Mouse (Mus musculus): ENCODE data around the gene Agxt.

The Agxt gene

GRCm38 (mm10) chr1:93144176-93144575 lies 9.1 kb downstream of the Agxt start:
- DNase-seq (ENCODE audit: inconsistent age in 2 of 2, low spot score in 1 of 2): no peak

DNA sequence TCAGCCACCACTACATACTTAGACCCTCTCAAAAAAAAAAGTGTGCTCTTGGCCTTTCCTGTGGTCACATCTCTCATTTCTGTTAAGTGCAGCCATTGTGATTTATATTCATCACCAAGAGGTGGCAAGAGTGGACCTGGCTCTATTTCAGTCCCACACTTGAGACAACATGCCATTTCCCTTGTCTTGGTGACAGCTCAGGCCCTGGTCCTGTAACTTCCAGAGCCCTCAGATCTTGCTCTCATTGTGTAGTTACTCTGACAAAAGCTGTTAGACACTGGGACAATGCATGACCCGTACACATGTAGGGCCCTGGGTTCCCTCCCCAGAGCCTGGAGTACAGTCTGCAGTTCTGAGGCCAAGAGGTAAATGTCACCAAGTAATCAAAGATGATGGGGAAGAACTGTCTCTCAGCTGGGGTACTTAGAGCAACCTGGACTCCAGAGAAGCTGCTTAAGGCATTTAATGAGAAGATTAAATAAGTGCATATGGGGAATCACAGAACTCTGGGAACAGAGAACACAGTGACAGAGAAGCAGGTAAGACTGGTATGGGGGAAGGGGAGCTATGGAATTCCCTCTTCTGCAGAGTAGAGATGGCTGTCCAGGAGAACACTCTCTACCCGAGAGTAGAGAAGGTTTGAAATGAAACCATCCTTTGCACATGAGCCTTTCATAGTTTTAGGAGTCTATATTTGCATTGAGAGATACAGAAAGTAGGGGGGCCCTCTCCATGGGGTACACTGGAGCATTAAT lies 16.0 kb downstream of the Agxt start:
- no peak for DNase-seq (ENCODE audit: inconsistent age in 2 of 2, low spot score in 1 of 2)

- no peak for DNase-seq (ENCODE audit: inconsistent age in 2 of 2, low spot score in 1 of 2)
These were observed 22.5 kb downstream of the Agxt start for GRCm38 (mm10) chr1:93157566-93157965.

DNA sequence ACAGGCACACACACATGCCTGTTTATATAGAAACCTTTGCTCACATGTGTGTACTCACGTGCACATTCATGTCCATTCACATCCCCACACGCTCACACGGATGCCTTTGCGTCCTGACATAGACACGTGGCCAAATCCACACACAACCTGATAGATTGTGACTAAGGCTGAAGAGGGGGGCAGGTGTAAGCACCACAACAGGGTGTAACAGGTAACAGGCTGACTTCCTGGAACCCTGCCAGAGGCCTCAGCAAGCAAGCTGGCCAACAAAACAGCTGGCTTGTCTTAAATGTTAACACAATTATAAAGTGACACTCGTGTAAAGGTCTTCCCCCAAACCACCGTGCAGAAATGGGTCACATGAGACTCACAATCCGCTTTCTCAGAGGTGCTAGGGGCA lies 23.9 kb downstream of the Agxt start:
- DNase-seq (ENCODE audit: inconsistent age in 2 of 2, low spot score in 1 of 2): no peak

DNA sequence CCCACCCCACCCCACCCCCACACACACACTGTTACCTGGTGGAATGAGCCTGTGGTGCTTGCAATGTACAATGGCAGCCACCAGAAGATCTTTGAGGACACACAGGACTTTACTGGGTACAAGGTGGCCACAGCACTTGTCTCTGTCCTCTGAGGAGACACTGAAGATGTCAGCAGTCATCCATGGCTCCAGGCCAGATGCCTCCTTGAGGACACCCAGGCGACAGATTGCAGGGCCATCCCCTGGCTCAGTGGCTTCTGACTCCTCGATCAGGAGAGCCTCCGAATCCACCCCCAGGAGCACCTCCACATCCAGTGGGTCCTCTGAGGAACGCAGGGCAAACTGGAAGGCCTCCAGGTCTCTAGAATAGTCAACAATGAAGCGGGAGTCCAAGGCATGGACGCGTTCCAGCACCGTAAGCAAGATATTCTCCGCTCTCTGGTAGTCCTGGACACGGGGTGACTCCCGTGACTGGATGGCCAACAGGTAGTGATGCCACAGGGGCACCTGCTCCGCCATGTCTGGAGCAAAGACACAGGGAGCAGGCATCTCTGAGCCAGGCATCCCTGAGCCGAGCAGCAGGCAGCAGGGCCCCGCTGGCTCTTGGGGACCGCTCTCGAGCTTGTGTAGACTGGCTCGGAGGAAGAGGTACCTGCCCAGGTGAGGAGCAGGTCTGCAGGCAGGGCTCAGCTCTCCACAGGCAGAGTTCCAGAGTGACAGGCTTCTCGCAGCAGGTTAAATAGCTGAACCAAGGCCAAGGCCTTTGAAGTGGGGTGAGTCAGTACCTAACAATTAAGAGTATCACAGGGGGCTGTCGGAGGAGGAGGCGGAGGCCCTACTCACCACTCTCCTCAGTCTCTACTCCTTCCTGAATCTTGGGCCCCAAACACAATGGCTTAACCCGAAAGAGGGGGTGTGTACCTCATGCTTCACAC lies 24.8 kb downstream of the Agxt start:
- DNase-seq (ENCODE audit: inconsistent age in 2 of 2, low spot score in 1 of 2): peak in 1 of 2 experiments; percentile 62

DNA sequence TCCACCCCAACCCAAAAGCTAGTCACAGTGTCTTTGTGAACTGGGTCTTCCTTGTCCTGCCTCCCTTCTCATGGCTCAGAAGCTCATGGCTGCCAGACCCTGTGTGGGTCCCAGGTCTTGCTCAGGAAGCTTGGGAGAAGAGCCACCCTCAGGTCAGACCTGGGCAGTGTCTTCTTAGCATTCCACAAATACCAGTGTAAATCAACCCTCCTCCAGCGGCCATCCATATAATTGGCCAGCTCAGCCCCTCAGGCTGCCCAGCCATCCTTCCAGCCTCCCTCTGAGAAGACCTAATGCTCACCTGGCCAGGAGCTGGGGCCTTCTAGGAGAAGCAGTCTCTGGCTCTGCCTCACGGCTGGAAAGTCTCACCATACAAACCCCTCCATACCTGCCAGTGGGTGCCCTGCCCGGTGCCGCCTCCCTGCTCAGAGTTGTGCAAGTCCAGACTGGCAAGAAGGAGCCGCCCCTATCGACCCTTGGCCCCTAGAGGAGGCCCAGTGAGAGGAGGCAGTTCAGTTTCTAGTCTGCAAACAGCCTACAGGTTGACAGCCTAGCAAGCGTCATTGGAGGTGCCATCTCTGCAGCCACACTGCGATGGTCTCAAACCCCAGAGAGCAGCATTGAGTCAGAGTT lies 25.6 kb downstream of the Agxt start, which contains the start of gene 2310007B03Rik:
Gene 2310007B03Rik (minus strand): TSS at position 448 of the 633 bp plus-strand sequence.
- DNase-seq (ENCODE audit: inconsistent age in 2 of 2, low spot score in 1 of 2): no peak

GRCm38 (mm10) chr1:93161350-93161749 lies 26.3 kb downstream of the Agxt start:
- DNase-seq (ENCODE audit: inconsistent age in 2 of 2, low spot score in 1 of 2): no peak

DNA sequence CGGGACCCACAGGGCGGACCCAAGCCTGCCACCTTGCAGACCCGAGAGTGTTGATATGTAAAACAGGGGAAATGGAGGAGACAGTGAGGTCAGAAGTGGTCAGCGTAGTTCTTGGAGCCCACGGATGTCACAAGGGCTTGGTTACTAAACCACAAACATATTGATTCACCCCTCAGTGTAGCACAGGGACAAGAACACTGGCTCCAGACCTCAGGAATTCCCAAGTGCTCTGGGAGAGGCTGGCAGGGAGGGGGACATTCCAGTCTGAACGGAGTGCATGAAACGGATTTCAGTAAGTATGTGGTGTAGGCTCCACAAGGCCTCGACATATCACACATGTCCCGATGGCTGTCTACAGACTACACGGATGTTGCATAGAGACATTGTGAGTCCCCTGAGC lies 26.9 kb downstream of the Agxt start:
- DNase-seq (ENCODE audit: inconsistent age in 2 of 2, low spot score in 1 of 2): no peak

DNA sequence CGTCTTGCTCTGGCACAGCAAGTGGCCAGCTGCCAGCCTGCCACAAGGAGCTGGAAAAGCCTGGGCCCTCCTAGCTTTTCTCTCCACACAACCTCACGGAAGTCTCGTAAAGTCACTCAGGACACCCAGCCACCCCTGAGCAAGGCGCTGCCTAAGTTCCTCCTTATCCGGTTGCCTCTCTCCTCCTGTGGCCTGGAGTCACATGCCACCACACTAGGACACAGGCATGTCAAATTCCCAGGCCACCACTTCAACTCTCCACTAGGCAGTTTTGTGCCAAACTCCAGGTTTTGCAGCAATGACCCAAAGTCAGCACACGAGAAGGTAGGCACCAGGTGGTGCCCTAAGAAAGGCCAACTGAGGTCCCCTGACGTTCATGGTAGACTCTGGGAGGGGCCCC lies 27.5 kb downstream of the Agxt start:
- no peak for DNase-seq (ENCODE audit: inconsistent age in 2 of 2, low spot score in 1 of 2)

- DNase-seq (ENCODE audit: inconsistent age in 2 of 2, low spot score in 1 of 2): no peak
These were observed 30.4 kb downstream of the Agxt start for GRCm38 (mm10) chr1:93165447-93165846.

DNA sequence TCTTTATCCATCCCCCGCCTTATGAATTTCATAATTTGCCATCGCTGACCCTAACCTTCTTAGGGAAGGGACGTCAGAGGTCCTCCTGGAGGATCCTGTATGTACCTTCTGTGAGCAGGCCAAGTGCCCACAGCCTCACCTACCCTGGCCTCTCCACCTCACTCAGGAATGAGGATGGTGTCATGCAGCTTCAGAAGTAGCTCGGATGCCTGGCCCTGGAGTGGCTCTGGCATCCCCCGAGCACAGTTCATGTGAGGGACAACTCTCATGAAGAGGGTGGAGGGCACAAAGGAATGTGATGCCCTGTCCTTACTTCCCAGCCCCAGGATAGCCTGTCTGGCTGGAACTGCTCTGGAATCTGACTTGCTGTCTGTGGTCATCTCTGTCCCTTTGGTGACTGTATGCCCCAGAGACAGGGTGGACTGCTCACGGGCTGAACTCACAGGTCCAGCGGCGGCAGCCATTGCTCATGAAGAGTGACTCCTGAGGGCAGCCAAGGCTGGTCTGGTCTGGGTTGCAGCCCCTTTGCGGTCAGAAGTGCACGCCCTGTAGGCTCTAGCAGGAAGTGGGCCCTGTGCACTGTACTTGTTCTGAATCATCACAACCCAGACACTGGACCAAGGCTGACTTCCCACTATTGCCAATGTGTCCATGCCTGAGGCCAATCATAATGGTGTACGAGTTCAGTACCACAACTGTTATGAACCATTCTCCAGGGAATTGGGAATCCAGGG lies 31.5 kb downstream of the Agxt start:
- DNase-seq (ENCODE audit: inconsistent age in 2 of 2, low spot score in 1 of 2): no peak

- DNase-seq (ENCODE audit: inconsistent age in 2 of 2, low spot score in 1 of 2): no peak
These were observed 33.3 kb downstream of the Agxt start, which contains the start of gene Crocc2 for GRCm38 (mm10) chr1:93168295-93168775. Gene Crocc2, plus strand, starts transcription at chr1:93168725.

DNA sequence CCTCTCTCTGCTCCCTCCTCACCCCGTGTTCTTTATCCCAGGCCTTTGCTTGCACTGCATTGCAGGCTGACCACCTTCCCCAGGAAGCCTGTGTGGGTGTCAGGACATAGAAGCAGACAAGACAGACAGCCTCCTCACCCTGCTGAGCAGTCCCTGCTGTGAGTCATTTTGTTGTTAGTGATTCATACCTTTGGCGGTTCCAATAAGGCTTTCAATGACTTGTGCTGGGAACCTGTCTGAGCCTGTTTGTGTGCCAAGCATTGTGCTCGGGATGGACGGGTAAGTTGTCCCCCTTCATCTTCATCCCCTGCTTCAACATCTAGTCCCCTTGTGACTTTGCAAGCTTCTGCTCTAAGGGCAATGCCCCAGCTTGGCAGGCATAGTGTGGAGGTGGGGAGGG lies 38.6 kb downstream of the Agxt start:
- peak in 1 of 2 experiments; percentile 72 for DNase-seq (ENCODE audit: inconsistent age in 2 of 2, low spot score in 1 of 2)

GRCm38 (mm10) chr1:93174399-93174798 lies 39.4 kb downstream of the Agxt start:
- DNase-seq (ENCODE audit: inconsistent age in 2 of 2, low spot score in 1 of 2): peak; percentile 60 to 91

- DNase-seq (ENCODE audit: inconsistent age in 2 of 2, low spot score in 1 of 2): no peak
These were observed 40.8 kb downstream of the Agxt start for GRCm38 (mm10) chr1:93175849-93176248.

DNA sequence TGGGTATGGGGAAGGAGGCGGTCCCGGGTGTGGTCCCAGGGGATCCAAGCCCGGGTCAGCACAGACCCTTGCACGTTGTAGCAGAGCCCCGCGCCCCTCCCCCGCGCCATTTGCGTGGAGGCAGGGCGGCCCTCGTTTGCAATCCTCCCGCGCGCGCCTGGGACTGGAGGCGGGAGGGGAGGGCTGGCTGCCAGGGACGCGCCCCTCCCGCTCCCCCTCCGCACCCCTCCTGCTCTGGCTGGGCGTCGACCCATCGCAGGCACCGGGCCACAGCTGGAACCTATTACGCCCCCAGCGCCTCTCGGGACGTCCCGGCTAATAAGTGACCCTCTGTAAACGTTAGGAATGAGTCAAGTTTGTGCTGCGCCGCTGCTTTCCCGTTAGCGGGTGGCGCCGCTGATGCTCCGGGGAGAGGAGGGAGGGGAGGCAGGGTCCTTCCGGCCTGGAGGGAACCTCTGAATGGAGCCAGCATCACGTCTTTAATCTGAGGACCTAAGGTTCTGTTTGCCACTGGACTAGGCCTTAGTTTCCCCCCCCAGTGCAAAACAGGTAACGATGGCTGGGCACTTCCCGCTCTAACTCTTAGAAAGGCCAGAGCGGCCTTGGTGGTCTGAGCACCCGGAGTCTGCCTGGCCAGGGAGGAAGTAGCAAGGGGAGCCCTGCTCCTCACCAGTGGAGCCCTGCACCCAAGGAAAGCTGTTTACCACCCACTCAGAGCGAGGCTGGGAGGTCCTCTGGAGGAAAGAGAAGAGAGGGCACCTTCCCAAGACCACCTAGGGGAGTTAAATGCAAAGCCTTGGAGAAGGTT lies 41.7 kb downstream of the Agxt start:
- DNase-seq (ENCODE audit: inconsistent age in 2 of 2, low spot score in 1 of 2): peak; percentile 41 to 69

DNA sequence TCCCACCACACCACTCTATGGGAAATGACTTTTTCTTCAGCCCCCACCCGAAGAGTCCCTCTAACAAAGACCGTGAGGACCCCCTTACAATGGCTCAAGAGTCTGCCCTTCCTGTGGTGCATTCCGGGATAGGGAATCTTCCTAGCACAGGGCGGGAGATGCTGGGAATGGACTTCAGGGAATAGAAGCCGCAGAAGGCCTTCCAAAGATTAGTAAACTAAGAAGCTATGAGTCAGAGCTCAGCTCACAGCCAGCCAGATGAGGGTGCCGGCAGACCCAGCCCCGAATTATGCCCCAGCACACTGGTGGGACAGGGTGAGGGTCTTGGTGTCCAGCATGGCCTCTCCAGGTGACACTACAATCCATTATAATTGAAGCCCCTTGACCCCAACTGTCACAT lies 47.2 kb downstream of the Agxt start:
- DNase-seq (ENCODE audit: inconsistent age in 2 of 2, low spot score in 1 of 2): no peak

DNA sequence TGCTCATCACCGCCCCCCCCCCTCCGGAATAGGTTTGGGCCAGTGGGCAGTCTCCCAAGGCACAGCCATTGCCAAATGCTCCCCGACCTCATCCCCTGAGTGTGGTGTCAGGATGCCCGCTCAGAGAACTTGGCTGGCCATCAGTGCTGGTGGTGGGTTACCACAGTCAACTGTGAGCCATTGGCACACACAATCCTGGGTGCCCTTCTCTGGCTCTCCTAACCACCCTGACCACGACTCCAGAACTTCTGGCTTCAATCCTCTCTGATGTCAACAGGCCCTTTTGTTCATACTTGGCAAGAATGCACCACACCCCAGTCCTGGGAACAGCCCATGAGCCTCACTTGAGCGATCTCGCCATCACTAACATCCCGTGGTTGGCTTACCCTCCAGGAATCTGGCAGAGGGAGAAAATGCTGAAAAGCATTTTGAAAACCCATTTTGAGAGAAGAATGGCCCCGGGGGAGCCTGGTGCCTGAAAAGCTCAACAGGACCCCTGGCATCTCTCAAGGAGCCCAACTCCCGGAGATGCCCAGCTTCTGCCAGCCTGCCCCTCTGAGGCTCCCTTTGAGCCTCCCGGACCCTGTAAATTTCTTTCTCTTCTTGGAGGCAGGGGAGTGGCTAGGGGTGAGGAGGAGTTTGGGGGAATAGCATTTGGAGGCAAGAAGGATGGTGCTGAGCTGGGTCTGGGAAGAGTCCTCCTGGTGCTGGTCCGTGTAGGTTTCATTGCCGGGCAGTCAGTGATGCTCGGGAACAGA lies 49.2 kb downstream of the Agxt start:
- no peak for DNase-seq (ENCODE audit: inconsistent age in 2 of 2, low spot score in 1 of 2)

DNA sequence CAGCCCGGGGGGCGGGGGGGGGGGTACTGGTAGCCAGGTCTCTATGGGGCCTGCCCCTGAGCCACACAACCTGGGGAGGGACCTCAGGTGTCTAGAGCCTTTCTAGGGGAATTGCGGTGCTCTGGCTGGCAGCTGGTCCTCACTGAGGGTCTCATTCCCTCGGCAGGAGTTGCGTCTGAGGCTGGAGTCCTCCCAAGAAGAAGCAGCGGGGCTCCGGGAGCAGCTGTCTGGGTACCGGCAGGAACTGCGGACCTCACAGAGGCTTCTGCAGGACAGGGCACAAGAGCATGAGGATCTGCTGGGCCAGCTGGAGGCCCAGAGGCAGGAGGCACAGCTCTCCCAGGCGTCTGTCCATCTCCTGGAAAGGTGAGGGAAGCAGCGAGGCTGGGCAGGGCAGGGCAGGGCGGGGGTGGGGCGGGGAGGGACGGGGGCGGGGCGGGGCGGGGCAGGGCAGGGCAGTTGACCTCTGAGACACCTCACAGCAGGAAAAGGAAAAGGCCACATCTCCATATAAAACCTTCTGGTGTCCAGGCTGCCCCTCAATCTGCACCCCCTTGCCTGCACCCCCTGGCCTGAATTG lies 55.8 kb downstream of the Agxt start:
- DNase-seq (ENCODE audit: inconsistent age in 2 of 2, low spot score in 1 of 2): no peak

Data from adrenal gland, adult (tissue).